19 mouse cellular contexts compared by ENCODE assay signal in the genomic region with DNA sequence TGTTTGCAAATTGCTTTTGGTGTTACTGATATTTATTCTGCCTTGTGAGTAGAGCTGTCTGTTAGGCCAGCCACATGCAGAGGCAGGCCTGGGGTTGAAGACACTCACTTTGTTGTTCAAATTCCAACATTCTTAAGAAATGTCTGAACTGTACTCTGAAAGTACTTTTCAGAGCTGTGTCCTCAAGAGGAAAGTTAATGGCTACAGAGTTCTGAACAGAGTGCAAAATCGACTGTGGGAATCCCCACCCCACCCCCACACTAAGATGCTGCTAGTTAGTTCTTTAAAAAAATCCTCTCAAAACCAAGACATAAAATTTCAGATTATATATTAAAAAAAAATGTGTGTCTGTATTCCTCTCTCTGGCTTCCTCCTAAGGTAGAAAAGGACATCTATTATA.
DNase-seq lines count a peak whose midpoint lies in the region; ATAC-seq lines count a peak whose summit lies in the region.
"Had no signal": no experiment of that assay in that cellular context is flagged by ENCODE, and none has a peak within 500 bp of the region (broad histone marks: within the 10 kb centered on the region; RNA-seq: fewer than 3 reads in every experiment).

No protein-coding gene starts in this region.

- H3K4me3 ChIP-seq in hindbrain, embryonic 13.5 days: no peak overlapping the region
- H3K4me3 ChIP-seq in hindbrain, embryonic 12.5 days: no peak overlapping the region
- H3K4me3 ChIP-seq in neural tube, embryonic 13.5 days: no peak overlapping the region
- H3K4me3 ChIP-seq in midbrain, embryonic 15.5 days: no peak overlapping the region
- H3K4me3 ChIP-seq: limb, embryonic 15.5 days; liver, embryonic 15.5 days; neural tube, embryonic 12.5 days had no signal

- ATAC-seq in hindbrain, embryonic 13.5 days (ENCODE audit: low FRiP score): no peak
- ATAC-seq in hindbrain, embryonic 12.5 days (ENCODE audit: low FRiP score): no peak; the same call in 1 of the 2 replicates
- 0 out of 2 replicates have a peak, but pooled peaks have one; percentile 57 for ATAC-seq in neural tube, embryonic 13.5 days (ENCODE audit: low read depth)
- ATAC-seq in midbrain, embryonic 15.5 days (replicated peaks): peak; percentile 55; the same call in 1 of the 2 replicates
- ATAC-seq: lung, postnatal 0 days had no signal

- intact Hi-C loops in left cerebral cortex, postnatal 14 days (cut with DNase I): no loop called here

- no peak overlapping the region for H3K4me2 ChIP-seq in hindbrain, embryonic 13.5 days
- no peak overlapping the region for H3K4me2 ChIP-seq in hindbrain, embryonic 12.5 days (replicated peaks)
- no peak overlapping the region for H3K4me2 ChIP-seq in neural tube, embryonic 13.5 days
- no peak overlapping the region for H3K4me2 ChIP-seq in midbrain, embryonic 15.5 days
- H3K4me2 ChIP-seq: limb, embryonic 15.5 days; liver, embryonic 15.5 days; neural tube, embryonic 12.5 days had no signal

- H3K27me3 ChIP-seq in hindbrain, embryonic 13.5 days: no peaks in the 10 kb centered on the region
- no peaks in the 10 kb centered on the region for H3K27me3 ChIP-seq in hindbrain, embryonic 12.5 days
- H3K27me3 ChIP-seq in neural tube, embryonic 13.5 days: no peaks in the 10 kb centered on the region
- no peaks in the 10 kb centered on the region for H3K27me3 ChIP-seq in midbrain, embryonic 15.5 days (replicated peaks)
- H3K27me3 ChIP-seq: limb, embryonic 15.5 days; liver, embryonic 15.5 days; neural tube, embryonic 12.5 days had no signal

- no peak for DNase-seq in neural tube, embryonic 10.5 days (ENCODE audit: extremely low spot score, low spot score)
- no peak for DNase-seq in left cerebral cortex, postnatal 14 days (ENCODE audit: low spot score in 2 of 2)
- no peak for DNase-seq in MN1 (ENCODE audit: low spot score)
- DNase-seq: adrenal gland, adult 2 months; cerebellum, adult 8-10 months; gastrocnemius, postnatal 36 days; kidney, adult 11 months; layer of hippocampus, postnatal 36 days; spleen, adult 18-20 months; thymus, adult 18-20 months; thymus, postnatal 4 days had no signal

- H3K9ac ChIP-seq in hindbrain, embryonic 13.5 days: no peak overlapping the region
- no peak overlapping the region for H3K9ac ChIP-seq in hindbrain, embryonic 12.5 days
- H3K9ac ChIP-seq in neural tube, embryonic 13.5 days: no peak overlapping the region
- H3K9ac ChIP-seq in midbrain, embryonic 15.5 days: no peak overlapping the region
- H3K9ac ChIP-seq: limb, embryonic 15.5 days; liver, embryonic 15.5 days; neural tube, embryonic 12.5 days had no signal

- WGBS in hindbrain, embryonic 13.5 days: 39% methylated on average over 1 of the region's 1 CpGs
- WGBS in hindbrain, embryonic 12.5 days: 50% methylated on average over 1 of the region's 1 CpGs
- WGBS in neural tube, embryonic 13.5 days: 28% methylated on average over 1 of the region's 1 CpGs
- WGBS in midbrain, embryonic 15.5 days: 27% methylated on average over 1 of the region's 1 CpGs

- no peaks in the 10 kb centered on the region for H3K9me3 ChIP-seq in hindbrain, embryonic 13.5 days
- no peaks in the 10 kb centered on the region for H3K9me3 ChIP-seq in hindbrain, embryonic 12.5 days (replicated peaks)
- H3K9me3 ChIP-seq in neural tube, embryonic 13.5 days: no peaks in the 10 kb centered on the region
- H3K9me3 ChIP-seq in midbrain, embryonic 15.5 days: no peaks in the 10 kb centered on the region
- H3K9me3 ChIP-seq: limb, embryonic 15.5 days; liver, embryonic 15.5 days; neural tube, embryonic 12.5 days had no signal

- H3K4me1 ChIP-seq in hindbrain, embryonic 13.5 days (replicated peaks): peaks cover 11% of the 10 kb centered on the region
- peaks cover 8% of the 10 kb centered on the region; the same call in 1 of the 2 replicates for H3K4me1 ChIP-seq in hindbrain, embryonic 12.5 days
- peaks cover 39% of the 10 kb centered on the region for H3K4me1 ChIP-seq in neural tube, embryonic 13.5 days (replicated peaks)
- peaks cover 23% of the 10 kb centered on the region for H3K4me1 ChIP-seq in midbrain, embryonic 15.5 days
- H3K4me1 ChIP-seq: limb, embryonic 15.5 days; liver, embryonic 15.5 days had no signal

- 0 out of 2 replicates have a peak overlapping the region, but pooled peaks have one; percentile 63 for H3K27ac ChIP-seq in hindbrain, embryonic 13.5 days
- no peak overlapping the region for H3K27ac ChIP-seq in hindbrain, embryonic 12.5 days
- H3K27ac ChIP-seq in neural tube, embryonic 13.5 days (replicated peaks): peak overlapping the region; percentile 70
- H3K27ac ChIP-seq in midbrain, embryonic 15.5 days: 0 out of 2 replicates have a peak overlapping the region, but pooled peaks have one; percentile 43
- H3K27ac ChIP-seq: limb, embryonic 15.5 days; liver, embryonic 15.5 days; neural tube, embryonic 12.5 days had no signal

- no peaks in the 10 kb centered on the region for H3K36me3 ChIP-seq in hindbrain, embryonic 13.5 days
- H3K36me3 ChIP-seq in hindbrain, embryonic 12.5 days: no peaks in the 10 kb centered on the region
- H3K36me3 ChIP-seq in neural tube, embryonic 13.5 days: no peaks in the 10 kb centered on the region
- no peaks in the 10 kb centered on the region for H3K36me3 ChIP-seq in midbrain, embryonic 15.5 days (replicated peaks)
- H3K36me3 ChIP-seq: limb, embryonic 15.5 days; liver, embryonic 15.5 days; neural tube, embryonic 12.5 days had no signal

Comparison
In these comparisons a context has a peak if more than half of its experiments do, and no peak if none do; other contexts are left out.
1. ATAC-seq: peak in neural tube, embryonic 13.5 days (single experiment) and midbrain, embryonic 15.5 days (single experiment); none in hindbrain, embryonic 13.5 days (single experiment) and hindbrain, embryonic 12.5 days (single experiment).